Mouse (Mus musculus): Measurements from ENCODE around the gene Pex14.

DNA sequence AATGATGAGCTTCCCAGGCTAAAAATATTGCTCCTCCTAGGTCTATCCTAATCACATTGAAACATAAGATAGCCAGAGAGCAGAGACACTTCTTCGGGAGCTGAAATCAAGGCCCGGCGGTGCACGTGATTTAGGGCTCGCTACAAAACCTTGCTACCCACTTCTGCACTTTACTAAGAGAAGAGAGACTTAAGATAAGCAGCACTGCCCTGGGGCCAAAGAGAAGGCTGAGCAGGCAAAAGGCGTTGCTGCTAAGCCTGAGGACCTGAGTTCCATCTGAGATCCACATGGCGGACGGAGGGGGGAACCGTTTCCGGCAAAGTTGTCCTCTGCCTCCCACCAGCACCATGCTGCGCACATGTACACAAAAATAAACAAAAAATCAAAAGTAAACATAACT is 1.1 kb downstream of the Pex14 start:
- no peak for TF ChIP-seq CTCF (IDR thresholded peaks at IDR 0.05; ENCODE audit: extremely low read depth, insufficient read length, insufficient replicate concordance, low read depth, low read length)
- no peak for TF ChIP-seq POLR2A (IDR thresholded peaks at IDR 0.05; ENCODE audit: low read depth, low read length)
